Mouse (Mus musculus): ENCODE measurements around the gene Mcu. TPM values are rescaled to one million over a fixed set of nuclear protein-coding genes. Genes with fewer than 3 reads are reported as not detected.

The Mcu gene
- polyA plus RNA-seq, 1 experiment from 2014 or later = 23.3 TPM

DNA sequence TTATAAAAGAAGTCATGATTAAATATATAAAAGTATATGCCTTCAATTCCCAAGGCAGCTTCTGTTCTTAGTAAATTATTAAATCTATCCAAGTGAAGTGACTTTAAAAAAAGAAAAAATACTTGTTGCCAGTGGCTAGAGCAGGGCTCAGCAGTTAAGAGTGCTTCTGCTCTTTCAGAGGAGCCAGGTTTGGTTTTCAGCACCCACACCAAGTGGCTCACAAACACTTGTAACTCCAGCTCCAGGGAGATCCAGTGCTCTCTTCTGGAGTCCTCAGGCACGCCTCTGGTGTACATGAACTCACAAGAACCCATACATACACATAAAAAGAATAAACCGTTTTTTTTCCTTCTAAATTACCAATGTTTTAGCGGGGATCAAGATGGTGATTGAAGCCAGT, 116.3 kb downstream of the Mcu start:
- CTCF ChIA-PET = no interaction called here
- ATAC-seq = no peak
- no peak for TF ChIP-seq CTCF (IDR thresholded peaks at IDR 0.05)
- DNase-seq (ENCODE audit: low read depth, low spot score) = no peak
- in situ Hi-C loops (cut with MboI; ENCODE audit: low pct_unique_long_range_greater_than_20kb) = no loop called here
- POLR2A ChIA-PET = no interaction called here
- H3K27me3 ChIP-seq = no peaks in the 10 kb centered on the region

DNA sequence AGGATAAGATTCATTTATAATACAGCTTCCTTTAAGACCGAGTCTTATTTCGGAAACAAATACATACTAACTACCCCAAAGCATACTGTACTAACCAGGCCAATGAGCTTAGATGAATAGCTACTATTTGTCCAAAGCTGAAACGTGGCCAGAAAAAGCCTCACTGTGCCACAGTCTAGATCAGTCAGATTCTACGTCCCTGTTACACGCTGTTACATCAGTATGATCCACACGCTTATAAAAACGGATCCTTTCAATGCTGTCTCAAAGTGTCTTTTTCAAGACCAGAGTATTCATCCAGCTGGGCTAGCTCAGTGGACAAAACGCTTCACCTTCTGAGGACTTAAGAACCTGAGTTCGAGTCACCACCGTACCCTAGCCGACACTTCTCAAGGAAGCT, 119.5 kb downstream of the Mcu start:
- POLR2A ChIA-PET = no interaction called here
- TF ChIP-seq CTCF (IDR thresholded peaks at IDR 0.05) = no peak
- H3K27me3 ChIP-seq = no peaks in the 10 kb centered on the region
- in situ Hi-C loops (cut with MboI; ENCODE audit: low pct_unique_long_range_greater_than_20kb) = loop anchor here (25.0 kb wide), 1 partner anchor 315 kb away; no protein-coding TSS in a partner anchor
- CTCF ChIA-PET = no interaction called here
- no peak for DNase-seq (ENCODE audit: low read depth, low spot score)
- no peak for ATAC-seq

DNA sequence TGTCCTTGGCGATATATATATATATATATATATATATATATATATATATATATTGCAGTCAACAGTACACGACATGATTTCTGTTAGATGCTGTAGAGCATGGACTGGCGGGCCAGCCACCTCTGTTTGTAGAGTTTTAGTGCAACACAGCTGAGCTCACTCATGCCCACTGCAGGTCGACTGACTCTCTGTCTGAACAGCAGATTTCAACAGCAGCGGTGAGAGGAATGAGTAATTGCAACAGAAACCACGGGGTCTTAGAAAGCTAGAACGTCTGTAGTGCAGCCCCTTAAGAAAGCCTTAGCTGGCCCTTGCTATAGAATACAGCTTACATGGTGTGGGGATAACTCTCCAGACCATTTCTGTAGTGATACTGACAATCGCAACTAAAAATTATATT, 121.6 kb downstream of the Mcu start:
- H3K27me3 ChIP-seq = no peaks in the 10 kb centered on the region
- no peak for TF ChIP-seq CTCF (IDR thresholded peaks at IDR 0.05)
- CTCF ChIA-PET = interaction anchor here (0.8 to 2.4 kb wide), 3 partner anchors 12 to 326 kb away, joined by 3 to 7 read pairs (median 5); no protein-coding TSS in a partner anchor
- no peak for DNase-seq (ENCODE audit: low read depth, low spot score)
- no peak for ATAC-seq
- POLR2A ChIA-PET = interaction anchor here (1.5 kb wide), 1 partner anchor 15 kb away, joined by 3 read pairs; no protein-coding TSS in a partner anchor
- in situ Hi-C loops (cut with MboI; ENCODE audit: low pct_unique_long_range_greater_than_20kb) = loop anchor here (25.0 kb wide), 1 partner anchor 317 kb away; no protein-coding TSS in a partner anchor

DNA sequence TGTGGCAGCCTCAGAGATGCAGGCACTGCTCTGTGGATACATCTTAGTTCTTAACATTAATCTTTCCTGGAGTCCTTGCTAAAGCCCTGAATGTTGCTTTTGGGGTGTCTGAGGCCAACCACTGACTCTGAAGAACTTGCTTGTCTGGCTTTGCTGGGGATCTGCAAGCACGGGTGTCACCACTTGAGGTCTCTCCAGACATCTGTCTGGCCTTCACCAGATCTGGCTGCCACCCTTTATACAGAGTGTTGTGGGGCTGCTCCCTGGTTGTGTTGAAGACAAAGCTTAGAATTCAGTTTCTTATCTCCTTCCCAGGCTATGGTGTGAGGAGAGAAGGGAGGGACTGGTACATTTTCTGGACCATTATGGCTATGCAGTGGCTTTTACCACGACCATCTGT, 122.4 kb downstream of the Mcu start:
- DNase-seq (ENCODE audit: low read depth, low spot score) (no peak), ATAC-seq (no peak)
- POLR2A ChIA-PET = no interaction called here
- in situ Hi-C loops (cut with MboI; ENCODE audit: low pct_unique_long_range_greater_than_20kb) = loop anchor here (25.0 kb wide), 1 partner anchor 318 kb away; no protein-coding TSS in a partner anchor
- H3K27me3 ChIP-seq = no peaks in the 10 kb centered on the region
- CTCF ChIA-PET = interaction anchor here (0.8 to 2.4 kb wide), 4 partner anchors 11 to 327 kb away, joined by 3 to 7 read pairs (median 4); no protein-coding TSS in a partner anchor
- TF ChIP-seq CTCF (IDR thresholded peaks at IDR 0.05) = peak; percentile 52

DNA sequence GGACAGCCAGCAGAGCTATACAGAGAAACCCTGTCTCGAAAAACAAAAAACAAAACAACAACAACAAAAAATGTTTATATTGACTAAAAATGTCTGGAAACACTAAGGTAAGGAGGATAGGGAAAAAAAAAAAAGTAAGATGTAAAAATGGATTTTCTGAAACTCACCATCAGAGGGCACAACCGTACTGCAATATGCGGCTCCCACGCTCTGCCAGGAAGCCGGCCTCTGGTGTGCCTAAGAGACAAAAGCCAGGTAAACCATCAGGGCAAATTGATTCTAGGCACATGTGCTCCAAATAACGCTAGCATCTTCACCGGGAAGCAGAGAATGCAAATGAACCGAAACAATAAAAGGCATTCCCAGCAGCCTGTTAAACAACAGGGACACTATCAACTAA, 125.6 kb downstream of the Mcu start:
- POLR2A ChIA-PET = no interaction called here
- in situ Hi-C loops (cut with MboI; ENCODE audit: low pct_unique_long_range_greater_than_20kb) = loop anchor here (25.0 kb wide), 1 partner anchor 321 kb away; no protein-coding TSS in a partner anchor
- H3K27me3 ChIP-seq = no peaks in the 10 kb centered on the region
- peak; percentile 62 for TF ChIP-seq CTCF (IDR thresholded peaks at IDR 0.05)
- CTCF ChIA-PET = no interaction called here
- ATAC-seq (no peak), DNase-seq (ENCODE audit: low read depth, low spot score) (no peak)

DNA sequence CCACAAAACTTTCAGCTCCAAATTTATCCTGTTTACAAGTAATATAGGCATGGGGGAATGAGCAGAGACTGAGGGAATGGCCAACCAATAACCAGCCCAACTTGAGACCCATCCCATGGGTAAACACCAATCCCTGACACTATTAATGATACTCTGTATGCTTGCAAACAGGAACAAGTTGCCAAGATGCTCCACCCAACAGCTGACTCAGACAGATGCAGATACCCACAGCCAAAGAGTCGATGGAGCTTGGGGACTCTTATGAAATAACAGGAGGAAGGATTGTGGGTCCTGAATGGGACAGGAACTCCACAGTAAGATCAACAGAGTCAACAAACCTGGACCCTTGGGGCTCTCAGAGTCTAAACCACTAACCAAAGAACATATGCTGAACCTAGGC, 127.1 kb downstream of the Mcu start:
- H3K27me3 ChIP-seq = no peaks in the 10 kb centered on the region
- no peak for ATAC-seq
- ChIA-PET CTCF (no interaction called here), POLR2A (no interaction called here)
- TF ChIP-seq CTCF (IDR thresholded peaks at IDR 0.05) = no peak
- in situ Hi-C loops (cut with MboI; ENCODE audit: low pct_unique_long_range_greater_than_20kb) = loop anchor here (25.0 kb wide), 1 partner anchor 323 kb away; no protein-coding TSS in a partner anchor
- no peak for DNase-seq (ENCODE audit: low read depth, low spot score)

DNA sequence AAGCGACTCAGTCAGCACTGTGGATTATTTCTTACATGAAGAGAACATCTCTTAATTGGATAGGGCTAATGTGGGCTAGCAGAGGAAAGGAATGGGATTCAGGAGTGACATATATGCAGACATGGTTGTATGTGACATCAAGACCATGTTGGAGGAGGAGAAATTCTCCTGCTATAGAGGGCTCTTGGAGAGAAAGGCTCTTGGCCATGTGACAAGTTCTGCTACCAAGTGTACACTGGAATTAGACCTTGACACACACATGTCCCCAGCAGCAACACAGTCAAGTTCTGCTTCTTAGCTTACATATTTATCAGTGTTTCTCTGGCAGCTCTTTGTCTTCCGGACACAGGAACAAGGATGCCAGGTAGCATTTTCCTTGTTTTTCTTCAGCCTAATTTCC, 129.1 kb downstream of the Mcu start:
- no peak for TF ChIP-seq CTCF (IDR thresholded peaks at IDR 0.05)
- POLR2A ChIA-PET = no interaction called here
- no peak for ATAC-seq
- no peaks in the 10 kb centered on the region for H3K27me3 ChIP-seq
- CTCF ChIA-PET = no interaction called here
- no peak for DNase-seq (ENCODE audit: low read depth, low spot score)
- in situ Hi-C loops (cut with MboI; ENCODE audit: low pct_unique_long_range_greater_than_20kb) = loop anchor here (25.0 kb wide), 1 partner anchor 325 kb away; no protein-coding TSS in a partner anchor

DNA sequence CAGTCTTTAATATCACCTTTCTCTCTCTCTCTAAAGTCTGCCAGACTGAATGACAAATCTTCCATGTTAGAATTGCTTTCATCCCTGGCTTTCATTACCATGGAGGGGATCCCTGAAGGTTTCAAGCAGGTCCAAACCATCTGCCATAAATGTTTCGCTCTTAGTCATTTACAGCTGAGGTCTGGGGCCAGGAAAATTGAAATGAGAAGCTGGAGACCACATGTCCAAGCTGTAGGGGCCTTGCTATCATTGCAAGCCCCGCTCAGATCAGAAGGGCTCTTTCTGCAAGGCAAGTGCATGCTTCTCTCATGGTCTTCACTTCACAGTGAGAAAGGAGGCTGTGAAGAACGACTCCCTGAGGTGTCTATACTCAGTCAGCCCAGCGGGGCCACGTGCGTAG, 132.2 kb downstream of the Mcu start:
- no peak for TF ChIP-seq CTCF (IDR thresholded peaks at IDR 0.05)
- ChIA-PET CTCF (interaction anchor here (0.8 to 1.1 kb wide), 2 partner anchors 10 to 330 kb away, joined by 3 to 4 read pairs; no protein-coding TSS in a partner anchor), POLR2A (no interaction called here)
- no peaks in the 10 kb centered on the region for H3K27me3 ChIP-seq
- no peak for DNase-seq (ENCODE audit: low read depth, low spot score)
- no peak for ATAC-seq
- in situ Hi-C loops (cut with MboI; ENCODE audit: low pct_unique_long_range_greater_than_20kb) = loop anchor here (25.0 kb wide), 1 partner anchor 328 kb away; no protein-coding TSS in a partner anchor

DNA sequence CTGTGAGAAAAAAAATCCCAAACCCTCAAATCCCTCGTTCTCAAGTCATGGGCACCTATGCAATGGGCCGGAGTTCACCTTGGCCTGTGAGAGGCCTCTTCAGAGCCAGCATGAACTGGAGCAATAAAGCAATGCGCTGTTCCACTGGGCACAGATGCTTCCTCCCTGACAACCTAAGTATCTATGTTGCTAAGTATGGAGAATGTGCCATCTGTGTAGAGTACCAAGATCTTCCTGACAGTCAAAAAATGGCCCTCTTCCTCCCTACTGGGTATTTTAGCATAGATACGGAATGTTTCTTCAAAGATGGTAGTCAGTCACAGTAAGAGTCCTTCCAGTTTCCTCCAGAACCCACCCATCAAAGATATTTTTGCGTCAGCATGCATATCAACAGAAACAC, 135.1 kb downstream of the Mcu start:
- in situ Hi-C loops (cut with MboI; ENCODE audit: low pct_unique_long_range_greater_than_20kb) = loop anchor here (25.0 kb wide), 1 partner anchor 331 kb away; no protein-coding TSS in a partner anchor
- CTCF ChIA-PET = interaction anchor here (0.9 kb wide), 1 partner anchor 19 kb away, joined by 3 read pairs; no protein-coding TSS in a partner anchor
- no peak for ATAC-seq
- DNase-seq (ENCODE audit: low read depth, low spot score) = no peak
- H3K27me3 ChIP-seq = no peaks in the 10 kb centered on the region
- POLR2A ChIA-PET = no interaction called here
- no peak for TF ChIP-seq CTCF (IDR thresholded peaks at IDR 0.05)

DNA sequence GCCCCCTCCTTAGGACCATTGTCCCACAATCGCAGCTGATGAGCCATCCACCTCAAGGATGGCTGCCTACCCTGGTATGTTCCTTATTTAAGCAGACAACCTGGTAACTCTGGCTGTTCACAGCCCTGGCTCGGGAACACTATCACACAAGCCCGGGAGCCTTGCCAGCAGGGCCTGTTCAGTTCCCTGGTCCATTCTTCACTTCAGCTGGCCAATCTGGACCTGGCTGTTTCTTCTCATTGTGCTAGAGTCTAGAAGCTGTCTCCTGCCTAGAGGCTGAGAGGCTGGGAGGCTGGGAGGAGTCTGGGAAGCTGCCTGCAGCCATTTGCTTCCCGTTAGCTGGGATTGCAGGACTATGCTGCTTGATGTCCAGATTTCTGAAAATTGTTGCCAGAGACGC, 146.0 kb downstream of the Mcu start:
- in situ Hi-C loops (cut with MboI; ENCODE audit: low pct_unique_long_range_greater_than_20kb) = no loop called here
- ChIA-PET POLR2A (no interaction called here), CTCF (no interaction called here)
- DNase-seq (ENCODE audit: low read depth, low spot score) (no peak), ATAC-seq (no peak)
- no peak for TF ChIP-seq CTCF (IDR thresholded peaks at IDR 0.05)
- H3K27me3 ChIP-seq = no peaks in the 10 kb centered on the region

DNA sequence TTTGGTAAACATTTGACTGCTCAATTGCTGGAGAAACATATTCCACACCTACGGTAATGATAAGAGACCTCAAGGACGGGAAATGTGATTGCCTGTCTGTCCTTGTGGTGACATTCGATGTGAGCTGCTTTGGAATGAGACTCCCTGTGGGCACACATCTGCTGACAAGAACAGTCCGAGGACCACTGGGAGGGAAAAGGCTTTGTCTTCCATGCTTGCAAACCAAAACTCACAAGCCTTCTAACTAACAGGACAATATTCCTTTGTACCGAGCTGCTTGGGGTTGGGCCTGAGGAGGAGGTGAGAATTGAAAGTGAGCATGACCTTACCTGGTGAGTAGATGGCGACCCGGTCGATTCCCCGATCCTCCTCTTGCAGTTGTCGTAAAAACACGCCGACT, 149.2 kb downstream of the Mcu start:
- ChIA-PET CTCF (no interaction called here), POLR2A (no interaction called here)
- ATAC-seq = no peak
- no peak for DNase-seq (ENCODE audit: low read depth, low spot score)
- in situ Hi-C loops (cut with MboI; ENCODE audit: low pct_unique_long_range_greater_than_20kb) = no loop called here
- H3K27me3 ChIP-seq = no peaks in the 10 kb centered on the region
- no peak for TF ChIP-seq CTCF (IDR thresholded peaks at IDR 0.05)

DNA sequence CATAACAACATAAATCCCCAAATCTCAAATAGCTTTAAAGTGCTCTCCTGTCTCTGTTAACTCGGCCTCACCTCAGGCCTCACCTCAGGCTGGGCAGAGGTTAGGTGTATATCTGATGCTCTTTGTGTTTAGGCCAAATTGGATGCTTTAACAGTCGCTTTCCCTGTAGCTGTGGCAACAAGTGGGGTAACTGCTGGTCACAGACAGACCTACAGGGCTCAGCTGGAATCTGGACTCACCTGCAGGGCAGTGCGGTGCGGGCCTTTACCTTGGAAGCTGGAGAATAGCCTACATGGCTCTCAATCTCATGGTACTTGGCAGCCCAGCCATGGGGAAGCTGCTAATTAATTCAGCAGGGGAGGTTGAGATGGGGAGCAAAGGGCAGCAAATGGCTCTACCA, 149.9 kb downstream of the Mcu start:
- CTCF ChIA-PET = no interaction called here
- H3K27me3 ChIP-seq = no peaks in the 10 kb centered on the region
- POLR2A ChIA-PET = no interaction called here
- ATAC-seq (no peak), DNase-seq (ENCODE audit: low read depth, low spot score) (no peak)
- in situ Hi-C loops (cut with MboI; ENCODE audit: low pct_unique_long_range_greater_than_20kb) = no loop called here
- no peak for TF ChIP-seq CTCF (IDR thresholded peaks at IDR 0.05)
